Mouse (Mus musculus) ES-Bruce4 (cell line): Measurements from ENCODE around the gene E330021D16Rik. TPM values are rescaled to one million over a fixed set of nuclear protein-coding genes. Genes with fewer than 3 reads are reported as not detected.

Experiments used
- H3K27ac ChIP-seq: 2 replicates; pipeline ENCODE4 v1.5.1; 2012; ENCODE audit warnings: low read length, inconsistent platforms; ENCODE audit not compliant: insufficient read depth
- H3K27me3 ChIP-seq: 2 replicates; pipeline ENCODE4 v1.6.1; 2012; ENCODE audit warnings: mild to moderate bottlenecking, low read length, inconsistent platforms; ENCODE audit not compliant: control insufficient read depth, poor library complexity, insufficient read depth, severe bottlenecking
- H3K36me3 ChIP-seq: 2 replicates; pipeline ENCODE4 v1.6.1; 2012; ENCODE audit warnings: inconsistent platforms, mild to moderate bottlenecking, low read length, moderate library complexity; ENCODE audit not compliant: control insufficient read depth, poor library complexity, insufficient read depth, severe bottlenecking
- H3K4me1 ChIP-seq: one replicate; pipeline ENCODE4 v1.8.1; 2011; ENCODE audit warnings: low read length; ENCODE audit not compliant: control insufficient read depth, insufficient read depth
- H3K4me3 ChIP-seq: 2 replicates; pipeline ENCODE4 v1.5.1; 2011; ENCODE audit warnings: low read depth, mild to moderate bottlenecking, low read length
- H3K9ac ChIP-seq: 2 replicates; pipeline ENCODE4 v1.6.1; 2012; ENCODE audit warnings: low read depth, mild to moderate bottlenecking, inconsistent platforms; ENCODE audit not compliant: poor library complexity, severe bottlenecking
- H3K9me3 ChIP-seq: replicated peaks from 2 replicates; pipeline ENCODE4 v1.6.1; 2012; ENCODE audit warnings: mild to moderate bottlenecking, low read length, inconsistent platforms; ENCODE audit not compliant: control insufficient read depth, poor library complexity, insufficient read depth, severe bottlenecking
- CTCF ChIP-seq: IDR thresholded peaks from one replicate; pipeline ENCODE4 v1.8.1; 2011; ENCODE audit warnings: low read depth, low read length
- EP300 ChIP-seq: IDR thresholded peaks from 2 replicates; pipeline ENCODE4 v1.6.1; 2011; ENCODE audit warnings: low read depth, low read length; ENCODE audit not compliant: insufficient read depth
- POLR2A ChIP-seq: IDR thresholded peaks from one replicate; pipeline ENCODE4 v1.8.1; 2011; ENCODE audit warnings: low read length; ENCODE audit not compliant: insufficient read depth
- polyA plus RNA-seq: library from polyadenylated mRNA; stranded (reverse); fragments of >200 nt; gene quantifications from 2 replicates; pipeline ENCODE4 v1.2.4, GENCODE M21; 2011; ENCODE audit warnings: low read depth; ENCODE audit not compliant: missing spikeins, insufficient read depth, insufficient read length

E330021D16Rik gene
- polyA plus RNA-seq, 1 experiment, result 0.36 TPM

DNA sequence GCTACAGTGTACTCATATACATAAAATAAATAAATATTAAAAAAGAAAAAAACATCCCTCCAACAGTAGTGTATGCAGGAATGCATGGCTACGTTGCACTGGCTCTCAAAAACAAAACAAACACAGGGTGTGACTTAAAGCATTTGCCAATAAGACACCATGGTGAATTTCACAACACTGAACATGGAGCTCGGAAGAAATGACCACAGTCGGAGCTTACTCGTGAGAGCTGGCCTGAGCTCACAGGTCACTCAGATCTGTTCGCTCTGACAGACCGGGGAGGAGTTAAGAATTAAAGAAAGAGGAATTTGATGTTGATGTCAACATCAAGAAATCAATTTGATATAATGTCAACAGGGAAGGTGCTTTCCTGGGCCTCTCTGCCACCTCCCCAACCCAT lies 18.2 kb upstream of the E330021D16Rik start:
- no peaks in the 10 kb centered on the region for H3K27me3 ChIP-seq
- H3K9ac ChIP-seq, result no peak overlapping the region
- TF ChIP-seq CTCF, result no peak
- no peak for TF ChIP-seq EP300
- TF ChIP-seq POLR2A, result no peak
- H3K27ac ChIP-seq, result no peak overlapping the region
- no peak overlapping the region for H3K4me3 ChIP-seq
- no peaks in the 10 kb centered on the region for H3K4me1 ChIP-seq
- H3K36me3 ChIP-seq, result no peaks in the 10 kb centered on the region
- H3K9me3 ChIP-seq, result peaks cover 5% of the 10 kb centered on the region; the same call in 1 of the 2 replicates

GRCm38 (mm10) chr6:136431896-136432248 lies 16.5 kb upstream of the E330021D16Rik start:
- Histone ChIP-seq H3K27ac (no peak overlapping the region), H3K9ac (no peak overlapping the region), H3K36me3 (no peaks in the 10 kb centered on the region), H3K4me3 (no peak overlapping the region), H3K27me3 (no peaks in the 10 kb centered on the region), H3K9me3 (peaks cover 5% of the 10 kb centered on the region; the same call in 1 of the 2 replicates), H3K4me1 (no peaks in the 10 kb centered on the region)
- no peak for TF ChIP-seq CTCF
- no peak for TF ChIP-seq POLR2A
- no peak for TF ChIP-seq EP300

- H3K9ac ChIP-seq, result no peak overlapping the region
- TF ChIP-seq POLR2A, result no peak
- TF ChIP-seq CTCF, result no peak
- no peak for TF ChIP-seq EP300
- no peaks in the 10 kb centered on the region for H3K27me3 ChIP-seq
- no peaks in the 10 kb centered on the region for H3K36me3 ChIP-seq
- peaks cover 5% of the 10 kb centered on the region; the same call in 1 of the 2 replicates for H3K9me3 ChIP-seq
- no peak overlapping the region for H3K27ac ChIP-seq
- H3K4me3 ChIP-seq, result no peak overlapping the region
- H3K4me1 ChIP-seq, result no peaks in the 10 kb centered on the region
Measured at GRCm38 (mm10) chr6:136431169-136431895, 16.0 kb upstream of the E330021D16Rik start.

- 0 out of 2 replicates have a peak, but pooled peaks have one; percentile 27 for TF ChIP-seq EP300
- no peak for TF ChIP-seq POLR2A
- H3K9me3 ChIP-seq, result no peaks in the 10 kb centered on the region; the same call in 1 of the 2 replicates
- H3K36me3 ChIP-seq, result no peaks in the 10 kb centered on the region
- H3K4me3 ChIP-seq, result no peak overlapping the region
- no peak overlapping the region for H3K9ac ChIP-seq
- no peak overlapping the region for H3K27ac ChIP-seq
- H3K4me1 ChIP-seq, result no peaks in the 10 kb centered on the region
- no peaks in the 10 kb centered on the region for H3K27me3 ChIP-seq
Measured at GRCm38 (mm10) chr6:136429441-136429840, 14.1 kb upstream of the E330021D16Rik start.

GRCm38 (mm10) chr6:136428412-136428811 lies 13.0 kb upstream of the E330021D16Rik start:
- H3K27me3 ChIP-seq, result no peaks in the 10 kb centered on the region
- H3K4me3 ChIP-seq, result no peak overlapping the region
- no peaks in the 10 kb centered on the region; the same call in 1 of the 2 replicates for H3K9me3 ChIP-seq
- H3K9ac ChIP-seq, result no peak overlapping the region
- no peaks in the 10 kb centered on the region for H3K36me3 ChIP-seq
- no peak overlapping the region for H3K27ac ChIP-seq
- no peak for TF ChIP-seq EP300
- no peak for TF ChIP-seq CTCF
- TF ChIP-seq POLR2A, result no peak
- H3K4me1 ChIP-seq, result no peaks in the 10 kb centered on the region

DNA sequence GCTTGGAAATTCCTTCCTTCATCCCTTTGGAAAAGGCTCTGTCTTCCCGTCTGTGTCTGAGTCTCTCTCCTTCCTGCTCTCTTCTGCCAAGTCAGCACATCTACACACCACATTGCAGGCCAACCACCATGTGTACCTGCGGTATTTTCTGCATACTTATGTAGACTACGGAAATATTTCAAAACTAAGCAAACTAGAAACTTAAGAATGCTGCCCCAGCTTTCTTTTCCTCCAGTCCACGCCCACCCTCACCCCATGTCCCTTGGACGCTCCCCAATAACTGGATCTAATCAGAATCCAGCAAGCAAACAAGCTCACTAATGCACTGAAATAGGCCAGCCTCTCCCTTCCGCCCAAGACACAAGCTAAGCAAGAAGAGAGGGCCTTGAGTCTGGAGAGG lies 11.9 kb upstream of the E330021D16Rik start:
- H3K9me3 ChIP-seq, result no peaks in the 10 kb centered on the region; the same call in 1 of the 2 replicates

More for the DNA sequence above, 11.9 kb upstream of the E330021D16Rik start:
- Histone ChIP-seq H3K9ac (no peak overlapping the region), H3K27me3 (no peaks in the 10 kb centered on the region), H3K4me1 (no peaks in the 10 kb centered on the region), H3K27ac (no peak overlapping the region), H3K4me3 (no peak overlapping the region), H3K36me3 (no peaks in the 10 kb centered on the region)
- TF ChIP-seq CTCF (no peak), EP300 (no peak), POLR2A (no peak)
